Mouse (Mus musculus) myocyte (in vitro differentiated cells): Measurements from ENCODE around the gene Bcas3.

Experiments used
- CEBPB ChIP-seq: IDR thresholded peaks from 2 replicates; pipeline ENCODE4 v1.6.1; 2011; ENCODE audit warnings: mild to moderate bottlenecking, moderate library complexity; ENCODE audit not compliant: poor library complexity, insufficient read depth, severe bottlenecking
- E2F4 ChIP-seq: IDR thresholded peaks from one replicate; pipeline ENCODE4 v1.6.1; 2011; ENCODE audit warnings: mild to moderate bottlenecking, control low read depth, moderate library complexity; ENCODE audit not compliant: insufficient read depth
- MAX ChIP-seq: IDR thresholded peaks from one replicate; pipeline ENCODE4 v1.6.1; 2011; ENCODE audit warnings: low read depth, mild to moderate bottlenecking, control low read depth
- MYOD1 ChIP-seq, 3 experiments: IDR thresholded peaks; one replicate each; pipeline ENCODE4 v1.6.1; 2011; ENCODE audit warnings: control low read depth in 2 of 3, low read depth in 2 of 3, mild to moderate bottlenecking in 2 of 3, moderate library complexity in 1 of 3; ENCODE audit not compliant: insufficient read length in 2 of 3, control insufficient read depth in 1 of 3
- POLR2A ChIP-seq: IDR thresholded peaks from one replicate; pipeline ENCODE4 v1.6.1; 2011; ENCODE audit warnings: low read depth, mild to moderate bottlenecking, control low read depth, moderate library complexity; ENCODE audit not compliant: insufficient read length
- REST ChIP-seq: IDR thresholded peaks from one replicate; pipeline ENCODE4 v1.6.1; 2011; ENCODE audit warnings: mild to moderate bottlenecking, control low read depth, moderate library complexity; ENCODE audit not compliant: insufficient read depth, insufficient read length
- SRF ChIP-seq: IDR thresholded peaks from one replicate; pipeline ENCODE4 v1.6.1; 2011; ENCODE audit warnings: low read depth; ENCODE audit not compliant: control insufficient read depth, insufficient read length
- TCF12 ChIP-seq: IDR thresholded peaks from one replicate; pipeline ENCODE4 v1.6.1; 2011; ENCODE audit warnings: mild to moderate bottlenecking, control low read depth; ENCODE audit not compliant: poor library complexity, insufficient read depth, severe bottlenecking
- USF1 ChIP-seq: IDR thresholded peaks from one replicate; pipeline ENCODE4 v1.6.1; 2011; ENCODE audit warnings: low read depth, mild to moderate bottlenecking, control low read depth, moderate library complexity

- no peak for TF ChIP-seq USF1
- TF ChIP-seq POLR2A: no peak
- no peak for TF ChIP-seq MYOD1 (IDR thresholded peaks at IDR 0.05; ENCODE audit: control insufficient read depth in 1 of 3, insufficient read length in 2 of 3, low read depth in 2 of 3)
- no peak for TF ChIP-seq E2F4
- TF ChIP-seq REST: no peak
- no peak for TF ChIP-seq MAX
- TF ChIP-seq TCF12: no peak
- no peak for TF ChIP-seq CEBPB
- no peak for TF ChIP-seq SRF
These were observed 307.3 kb downstream of the Bcas3 start for GRCm38 (mm10) chr11:85660304-85660703.
